Mouse (Mus musculus) small intestine, adult 2 months (tissue): ENCODE measurements around the gene P3h4. TPM values are rescaled to one million over a fixed set of nuclear protein-coding genes. Genes with fewer than 3 reads are reported as not detected.

Source experiments
- H3K27ac ChIP-seq: fragments of 200-500 bp; 2 replicates; pipeline ENCODE4 v1.5.1; 2012; ENCODE audit warnings: low read depth, low read length, control low read depth, inconsistent platforms; ENCODE audit not compliant: insufficient read depth
- H3K27me3 ChIP-seq: fragments of 200-500 bp; 2 replicates; pipeline ENCODE4 v1.6.1; 2012; ENCODE audit warnings: mild to moderate bottlenecking, moderate library complexity, low read length, inconsistent platforms; ENCODE audit not compliant: control insufficient read depth, insufficient read depth
- H3K36me3 ChIP-seq: fragments of 200-500 bp; 2 replicates; pipeline ENCODE4 v1.6.1; 2012; ENCODE audit warnings: mild to moderate bottlenecking, low read length, control low read depth, inconsistent platforms; ENCODE audit not compliant: control insufficient read depth, insufficient read depth
- H3K4me1 ChIP-seq: fragments of 200-500 bp; 2 replicates; pipeline ENCODE4 v1.6.1; 2012; ENCODE audit warnings: low read length, inconsistent platforms, mixed read lengths; ENCODE audit not compliant: control insufficient read depth, insufficient read depth, insufficient read length
- H3K4me3 ChIP-seq: fragments of 200-500 bp; 2 replicates; pipeline ENCODE4 v1.5.1; 2012; ENCODE audit warnings: low read depth, mild to moderate bottlenecking, control low read depth, inconsistent platforms, low read length, moderate library complexity
- CTCF ChIP-seq: fragments of 200-500 bp; IDR thresholded peaks from 2 replicates; pipeline ENCODE4 v1.5.1; 2012; ENCODE audit warnings: low read depth, mild to moderate bottlenecking, control low read depth, inconsistent platforms, low read length, moderate library complexity, mixed read lengths; ENCODE audit not compliant: insufficient replicate concordance, insufficient read length; ENCODE audit errors: extremely low read depth
- POLR2A ChIP-seq: fragments of 200-500 bp; IDR thresholded peaks from 2 replicates; pipeline ENCODE4 v1.6.1; 2012; ENCODE audit warnings: low read depth, mild to moderate bottlenecking, control low read depth, inconsistent platforms, low read length, moderate library complexity
- WGBS: fragments of 180-500 bp; shearing (Covaris S2); methylation state at CpG from one replicate; pipeline ENCODE4 v1.1.7; 2018; 5-methylcytosine and 5-hydroxymethylcytosine counted together
- polyA plus RNA-seq: library from polyadenylated mRNA; depleted of rRNA; stranded (reverse); fragments of >200 nt; gene quantifications from 2 replicates; pipeline ENCODE4 v1.2.3, GENCODE M21; 2012

The P3h4 gene
- polyA plus RNA-seq, 1 experiment: 11.4 TPM

DNA sequence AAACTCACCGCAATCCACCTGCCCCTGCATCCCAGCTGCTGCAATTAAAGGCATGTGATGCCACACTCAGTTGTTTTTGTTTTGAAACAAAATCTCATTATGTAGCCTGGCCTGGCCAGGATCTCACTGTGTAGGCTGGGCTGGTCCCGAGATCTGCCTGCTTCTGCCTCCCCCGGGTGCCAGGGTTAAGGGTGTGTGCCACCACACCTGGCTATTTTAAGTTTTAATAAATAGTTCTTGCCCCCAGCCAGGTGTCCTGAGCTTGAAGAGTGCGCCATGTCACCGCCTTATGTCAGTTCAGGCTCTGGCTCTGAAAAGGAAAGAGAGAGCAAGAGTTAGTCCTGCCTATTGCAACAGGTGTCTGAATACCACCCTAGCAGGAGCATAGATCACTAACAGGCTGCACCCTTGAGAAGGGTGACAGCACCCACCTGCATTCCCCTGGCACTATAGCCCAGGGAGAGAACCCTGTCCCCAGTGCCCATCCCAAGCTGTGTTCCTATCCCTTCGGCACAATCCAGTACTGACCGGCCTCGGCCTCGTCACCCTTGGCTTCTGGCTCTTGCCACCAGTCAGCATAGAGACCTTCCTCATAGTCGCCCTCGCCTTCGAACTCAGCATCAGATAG lies 5.7 kb downstream of the P3h4 start:
- Histone ChIP-seq H3K4me1 (peaks cover 10% of the 10 kb centered on the region), H3K4me3 (no peak overlapping the region), H3K27ac (no peak overlapping the region), H3K36me3 (no peaks in the 10 kb centered on the region), H3K27me3 (no peaks in the 10 kb centered on the region)
- TF ChIP-seq CTCF: no peak
- WGBS: 92% methylated on average over 12 of the region's 12 CpGs

DNA sequence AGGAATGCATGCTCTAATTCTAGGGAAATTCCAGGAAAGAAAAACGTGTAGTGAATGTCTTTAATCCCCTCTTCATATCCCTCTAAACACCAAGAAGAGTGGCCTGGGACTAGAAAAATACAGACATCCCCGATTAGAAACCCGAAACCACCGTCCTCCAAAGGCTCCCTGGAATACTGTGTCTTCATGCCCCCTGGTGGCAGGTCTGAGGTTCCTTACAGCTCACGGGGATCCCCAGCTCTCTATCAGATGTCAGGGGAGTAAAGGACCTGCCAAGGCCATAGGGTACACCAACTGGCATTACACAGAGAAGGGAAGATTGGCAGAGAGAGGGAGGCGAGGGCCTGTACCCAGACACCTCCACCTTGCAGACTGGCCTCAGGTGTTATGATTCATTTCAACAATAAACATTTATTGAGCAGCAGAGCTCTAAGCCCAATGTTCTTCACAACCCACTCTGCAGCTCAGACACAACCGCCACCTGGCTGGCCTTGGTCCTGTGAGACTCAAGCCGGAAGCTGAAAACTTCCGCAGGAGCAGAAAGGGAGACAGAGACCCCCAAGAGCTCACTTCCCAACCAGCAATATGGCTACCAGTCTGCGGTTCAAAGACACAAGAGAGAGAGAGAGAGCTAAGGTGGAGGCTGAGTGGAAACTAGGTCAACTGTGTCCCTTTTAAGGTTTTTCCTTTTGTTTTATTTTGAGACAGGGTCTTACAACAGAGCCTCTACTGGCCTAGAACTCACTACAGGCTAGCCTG lies 6.4 kb downstream of the P3h4 start:
- Histone ChIP-seq H3K36me3 (no peaks in the 10 kb centered on the region), H3K27ac (no peak overlapping the region), H3K27me3 (no peaks in the 10 kb centered on the region), H3K4me1 (peaks cover 8% of the 10 kb centered on the region), H3K4me3 (no peak overlapping the region)
- TF ChIP-seq CTCF (peak; percentile 84; the same call in 1 of the 2 replicates), POLR2A (no peak)
- WGBS: 31% methylated on average over 10 of the region's 10 CpGs

DNA sequence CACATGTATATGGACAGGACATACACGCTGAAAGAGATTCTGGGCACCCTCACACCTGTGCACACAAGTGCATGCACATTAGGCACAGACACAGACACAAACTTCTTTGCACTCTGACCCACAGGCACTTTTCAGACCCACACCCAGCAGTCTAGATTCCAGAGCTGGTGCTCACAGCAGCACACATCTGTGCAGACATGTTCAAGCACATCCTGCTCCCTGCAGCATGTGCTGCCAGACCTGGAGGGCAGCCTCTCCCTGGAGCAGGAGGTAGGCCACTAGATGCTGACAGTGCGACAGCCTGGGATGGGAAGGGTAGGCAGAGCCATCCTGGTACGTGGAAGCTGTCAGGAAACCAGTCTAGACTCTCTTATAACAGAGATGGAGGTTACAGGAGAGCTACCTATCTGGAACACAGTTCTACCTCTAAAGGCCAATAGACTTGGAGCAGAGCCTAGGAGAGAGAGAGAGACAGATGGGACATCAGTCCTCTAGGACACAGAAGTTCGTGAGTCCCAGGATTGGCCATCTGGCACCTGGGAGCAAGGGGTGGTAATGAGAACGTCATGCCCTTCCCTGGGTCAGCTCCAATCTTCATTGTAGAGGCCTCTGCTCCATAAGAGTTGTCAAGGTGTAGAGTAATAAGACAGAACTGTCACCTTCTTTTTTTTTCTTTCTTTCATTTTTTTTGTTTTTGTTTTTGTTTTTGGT lies 7.5 kb downstream of the P3h4 start:
- H3K36me3 ChIP-seq: no peaks in the 10 kb centered on the region
- no peaks in the 10 kb centered on the region for H3K27me3 ChIP-seq
- H3K27ac ChIP-seq: no peak overlapping the region
- no peak overlapping the region for H3K4me3 ChIP-seq
- peaks cover 16% of the 10 kb centered on the region for H3K4me1 ChIP-seq
- no peak for TF ChIP-seq POLR2A
- TF ChIP-seq CTCF: no peak
- WGBS: 89% methylated on average over 5 of the region's 5 CpGs

DNA sequence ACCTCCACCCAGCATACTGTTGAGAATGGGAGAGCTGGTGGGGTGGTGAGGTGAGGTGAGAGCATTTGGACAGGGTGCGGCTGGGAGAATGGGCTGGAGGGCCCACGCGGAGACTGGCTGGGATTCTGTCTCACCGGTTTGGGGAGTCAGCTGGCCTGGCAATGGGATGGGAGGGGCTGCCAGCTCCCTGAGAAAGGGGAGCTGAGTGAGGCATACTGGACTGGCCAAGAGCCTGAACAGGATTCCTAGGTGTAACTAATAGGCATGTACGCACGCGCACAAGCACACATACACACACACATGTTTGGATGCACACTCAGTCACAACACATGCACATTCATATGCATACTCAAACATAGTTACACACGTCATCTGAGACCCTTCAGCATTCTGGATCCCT lies 8.4 kb downstream of the P3h4 start:
- Histone ChIP-seq H3K27me3 (no peaks in the 10 kb centered on the region), H3K4me1 (peaks cover 17% of the 10 kb centered on the region), H3K36me3 (no peaks in the 10 kb centered on the region), H3K4me3 (no peak overlapping the region), H3K27ac (no peak overlapping the region)
- TF ChIP-seq CTCF (no peak), POLR2A (no peak)
- WGBS: 88% methylated on average over 8 of the region's 8 CpGs

DNA sequence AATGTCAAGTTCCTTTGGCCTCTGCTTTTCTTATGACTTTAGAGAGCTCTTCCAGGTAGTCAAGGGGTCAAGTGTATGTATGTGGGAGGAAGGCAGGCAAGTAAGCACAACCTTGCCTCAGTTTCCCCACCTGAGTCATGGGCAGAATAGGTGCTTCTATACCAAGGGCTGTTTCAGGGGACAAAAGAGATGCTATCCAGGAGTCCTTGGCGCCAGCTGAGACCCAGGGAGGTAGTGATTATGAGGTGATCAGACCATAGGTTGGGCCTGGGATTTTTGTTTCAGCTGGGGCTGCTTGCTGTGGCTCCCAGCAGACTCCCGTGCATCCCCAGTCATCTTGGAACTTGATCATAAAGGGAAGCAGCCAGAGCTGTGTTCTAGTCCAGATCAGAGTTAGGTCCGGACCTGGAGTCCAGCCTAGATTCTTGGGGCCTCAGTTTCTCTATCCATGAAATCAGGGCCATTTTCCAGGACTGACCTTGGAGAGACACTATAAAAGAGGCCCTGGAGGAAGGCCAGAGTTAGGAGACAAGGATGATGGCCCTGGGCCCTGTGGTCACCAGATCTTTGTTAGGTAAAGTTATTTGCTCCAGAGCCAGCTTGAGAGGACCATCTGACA lies 10.1 kb downstream of the P3h4 start:
- TF ChIP-seq POLR2A (no peak), CTCF (no peak)
- Histone ChIP-seq H3K27ac (no peak overlapping the region), H3K27me3 (no peaks in the 10 kb centered on the region), H3K4me3 (no peak overlapping the region), H3K36me3 (no peaks in the 10 kb centered on the region), H3K4me1 (peaks cover 21% of the 10 kb centered on the region)
- 94% methylated on average over 3 of the region's 3 CpGs for WGBS

DNA sequence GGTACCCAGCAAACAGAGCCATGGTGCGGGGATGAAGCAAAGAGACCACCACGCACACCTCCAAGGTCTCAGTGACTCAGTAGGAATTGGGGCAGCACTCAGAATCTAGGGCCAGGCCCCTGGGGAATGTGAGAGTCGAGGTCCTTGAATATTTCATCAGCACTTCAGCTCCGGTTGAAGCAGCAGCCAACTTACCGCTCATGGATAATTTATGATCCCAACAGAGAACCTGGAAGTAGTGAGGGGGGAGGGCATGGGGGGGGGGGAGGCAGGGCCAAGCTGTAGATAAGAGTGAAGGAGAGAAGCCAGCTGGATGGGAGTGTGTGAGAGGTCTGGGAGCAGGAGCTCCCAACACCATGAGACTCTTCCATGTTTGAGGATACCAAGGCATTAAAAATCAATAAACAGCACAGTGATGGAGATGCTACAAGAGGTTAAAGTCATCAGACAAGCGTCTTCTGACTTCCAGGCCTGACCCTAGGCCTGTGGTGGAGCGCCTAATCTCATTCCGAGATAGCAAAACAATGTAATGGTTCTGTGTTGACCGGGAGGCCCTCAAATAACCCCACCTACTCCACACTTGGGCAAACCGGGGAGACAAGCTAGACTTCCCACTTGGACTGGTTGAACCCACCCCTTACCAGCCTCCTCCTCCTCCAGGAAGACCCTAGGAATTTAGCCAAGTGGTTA lies 11.0 kb downstream of the P3h4 start:
- peaks cover 21% of the 10 kb centered on the region for H3K4me1 ChIP-seq
- no peaks in the 10 kb centered on the region for H3K27me3 ChIP-seq
- no peaks in the 10 kb centered on the region for H3K36me3 ChIP-seq
- WGBS: 26% methylated on average over 10 of the region's 10 CpGs
- H3K4me3 ChIP-seq: no peak overlapping the region
- TF ChIP-seq POLR2A (no peak), CTCF (no peak)
- H3K27ac ChIP-seq: peak overlapping the region; percentile 29; the same call in 1 of the 2 replicates

DNA sequence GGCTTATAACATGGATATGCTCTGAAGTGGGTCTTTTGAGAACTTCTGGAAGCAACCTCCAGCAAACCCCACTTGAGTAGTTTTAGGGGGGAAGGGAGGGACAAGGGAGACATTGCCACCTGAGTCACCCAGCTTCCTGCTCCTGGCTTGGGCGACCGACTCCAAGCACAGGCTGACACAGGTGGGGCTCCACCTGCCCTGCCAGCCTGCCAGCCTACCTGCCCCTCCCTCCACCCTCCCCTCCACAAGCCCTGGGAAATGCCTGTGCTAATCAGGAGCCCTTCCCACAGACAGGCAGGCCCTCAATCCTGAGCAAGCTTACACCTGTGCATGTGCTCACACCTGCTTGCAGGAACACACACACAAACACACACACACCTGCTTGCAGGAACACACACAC lies 12.0 kb downstream of the P3h4 start:
- Histone ChIP-seq H3K27me3 (no peaks in the 10 kb centered on the region), H3K27ac (peak overlapping the region; percentile 29; the same call in 1 of the 2 replicates), H3K36me3 (no peaks in the 10 kb centered on the region), H3K4me3 (no peak overlapping the region), H3K4me1 (peaks cover 21% of the 10 kb centered on the region)
- no peak for TF ChIP-seq CTCF
- TF ChIP-seq POLR2A: no peak
- 39% methylated on average over 2 of the region's 2 CpGs for WGBS
